Mouse (Mus musculus) thymus, postnatal 4 days (tissue): Measurements from ENCODE around the gene Fam20b.

Experiments used
- DNase-seq: peaks from one replicate; pipeline ENCODE4 v3.0.0; 2021

Fam20b gene

DNA sequence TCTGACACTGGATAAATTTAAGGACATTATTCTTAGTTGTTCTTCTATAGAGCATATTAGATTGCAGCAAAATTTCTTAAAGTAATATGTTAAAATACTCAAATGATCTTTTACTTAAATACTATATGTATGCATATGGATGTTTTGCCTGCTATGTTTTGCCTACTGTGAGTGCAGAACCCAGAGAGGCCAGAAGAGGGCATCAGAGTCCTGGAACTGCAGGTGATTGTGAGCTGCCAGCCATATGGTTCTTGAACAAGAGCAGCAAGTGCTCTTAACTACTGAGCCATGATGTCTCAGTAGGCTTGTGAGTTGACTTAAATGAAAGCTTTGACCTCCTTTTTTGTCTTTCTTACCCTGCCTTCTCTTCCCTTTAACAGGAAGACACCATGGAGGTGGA is 87.9 kb downstream of the Fam20b start:
- DNase-seq = peak; percentile 74

DNA sequence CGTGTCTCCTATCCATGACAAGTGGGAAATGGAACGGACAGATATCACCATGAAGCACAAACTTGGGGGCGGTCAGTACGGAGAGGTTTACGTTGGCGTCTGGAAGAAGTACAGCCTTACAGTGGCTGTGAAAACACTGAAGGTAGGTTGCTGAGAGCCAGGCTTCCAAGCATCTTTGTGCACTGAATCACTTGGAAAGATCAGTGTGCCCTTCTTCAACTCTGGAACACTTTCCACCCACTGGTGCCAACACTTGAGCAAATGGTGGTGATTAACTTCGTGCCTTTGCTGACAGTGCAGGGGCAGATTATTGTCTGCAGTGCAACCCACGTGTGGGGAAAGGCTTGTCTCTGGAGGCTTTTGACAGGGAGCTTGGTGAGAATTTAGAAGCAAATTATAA is 88.9 kb downstream of the Fam20b start:
- DNase-seq = no peak
